Mouse (Mus musculus) lung, postnatal 0 days (tissue): ENCODE results near the gene Tsen34. TPM values are rescaled to one million over a fixed set of nuclear protein-coding genes. Genes with fewer than 3 reads are reported as not detected.

Experiments used
- ATAC-seq: fragments of 200-750 bp; cut with Nextera tagmentation; 2 replicates; pipeline ENCODE4 v1.8.0; 2017; ENCODE audit warnings: moderate library complexity
- DNase-seq: peaks from one replicate; pipeline ENCODE4 v3.0.0-alpha.2; 2016; ENCODE audit warnings: low spot score
- H3K27ac ChIP-seq: fragments of 300-500 bp; sonication (generic); 2 replicates; pipeline ENCODE4 v1.5.1; 2014; ENCODE audit warnings: antibody characterized with exemption, mild to moderate bottlenecking, low read length, mixed read lengths
- H3K27me3 ChIP-seq: fragments of 300-500 bp; sonication (generic); replicated peaks from 2 replicates; pipeline ENCODE4 v1.6.1; 2014; ENCODE audit warnings: low read length, mixed read lengths; ENCODE audit not compliant: insufficient read depth
- H3K36me3 ChIP-seq: fragments of 300-500 bp; sonication (generic); 2 replicates; pipeline ENCODE4 v1.6.1; 2014; ENCODE audit warnings: low read length, mixed read lengths; ENCODE audit not compliant: insufficient read depth
- H3K4me1 ChIP-seq: fragments of 300-500 bp; sonication (generic); 2 replicates; pipeline ENCODE4 v1.6.1; 2014; ENCODE audit warnings: antibody characterized with exemption, low read depth, low read length, mixed read lengths; ENCODE audit not compliant: insufficient read depth
- H3K4me2 ChIP-seq: fragments of 300-500 bp; sonication (generic); replicated peaks from 2 replicates; pipeline ENCODE4 v1.6.1; 2014; ENCODE audit warnings: low read depth, mild to moderate bottlenecking, low read length, moderate library complexity, mixed read lengths
- H3K4me3 ChIP-seq: fragments of 300-500 bp; sonication (generic); 2 replicates; pipeline ENCODE4 v1.5.1; 2014; ENCODE audit warnings: low read depth, low read length
- H3K9ac ChIP-seq: fragments of 300-500 bp; sonication (generic); replicated peaks from 2 replicates; pipeline ENCODE4 v1.6.1; 2014; ENCODE audit warnings: low read depth, mild to moderate bottlenecking
- H3K9me3 ChIP-seq: fragments of 300-500 bp; sonication (generic); 2 replicates; pipeline ENCODE4 v1.6.1; 2016; ENCODE audit warnings: low read length, mixed read lengths
- CTCF ChIP-seq: IDR thresholded peaks from 2 replicates; pipeline ENCODE4 v1.5.1; 2016; ENCODE audit warnings: antibody characterized with exemption, mild to moderate bottlenecking
- EP300 ChIP-seq: IDR thresholded peaks from 2 replicates; pipeline ENCODE4 v1.6.1; 2016; ENCODE audit warnings: antibody characterized with exemption, mild to moderate bottlenecking, control low read depth
- WGBS: fragments of 180-500 bp; shearing (Covaris S2); extraction: QIAGEN DNeasy Blood & Tissue Kit; methylation state at CpG from one replicate; pipeline ENCODE4 v1.1.7; 2014; 5-methylcytosine and 5-hydroxymethylcytosine counted together
- polyA plus RNA-seq: library from polyadenylated mRNA; unstranded; fragments of >200 nt; fragmentation: Nextera tagmentation; extraction: Ambion mirVana; gene quantifications from 2 replicates; pipeline ENCODE4 v1.2.1, GENCODE M21; 2015

Gene Tsen34
- polyA plus RNA-seq, 1 experiment from 2014 or later: 155 TPM

DNA sequence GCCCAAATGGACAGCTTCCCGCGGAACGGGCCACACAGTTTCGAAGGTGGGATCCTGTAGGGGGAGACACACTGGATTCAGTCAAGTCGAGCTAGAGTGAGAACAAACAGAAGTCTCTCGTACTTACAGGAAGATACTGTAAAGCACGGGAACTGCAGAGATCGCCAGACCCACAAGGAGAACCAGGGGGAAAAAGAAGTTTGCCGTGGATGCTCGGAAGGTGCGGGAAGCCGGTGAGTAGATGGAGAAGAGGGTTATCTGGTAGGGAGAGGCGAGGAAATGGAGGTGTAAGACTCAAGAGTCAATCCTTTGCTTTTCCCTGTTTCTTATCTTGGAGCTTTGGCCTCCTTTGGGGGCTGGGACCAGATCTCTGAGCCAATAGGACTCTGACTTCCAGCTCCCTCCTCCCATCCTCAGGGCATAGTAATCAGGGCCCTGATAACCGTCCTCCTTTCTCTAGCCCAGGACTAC, 25.7 kb upstream of the Tsen34 start:
- peak; percentile 39 for DNase-seq
- peaks cover 8% of the 10 kb centered on the region for H3K4me1 ChIP-seq
- no peaks in the 10 kb centered on the region for H3K36me3 ChIP-seq
- H3K4me2 ChIP-seq: peak overlapping the region; percentile 11; the same call in 1 of the 2 replicates
- ATAC-seq: no peak
- no peak overlapping the region for H3K27ac ChIP-seq
- 9% methylated on average over 14 of the region's 14 CpGs for WGBS
- no peaks in the 10 kb centered on the region for H3K27me3 ChIP-seq
- TF ChIP-seq CTCF (peak; percentile 50), EP300 (no peak)
- peak overlapping the region; percentile 11; the same call in 1 of the 2 replicates for H3K4me3 ChIP-seq
- H3K9me3 ChIP-seq: no peaks in the 10 kb centered on the region
- H3K9ac ChIP-seq: no peak overlapping the region

DNA sequence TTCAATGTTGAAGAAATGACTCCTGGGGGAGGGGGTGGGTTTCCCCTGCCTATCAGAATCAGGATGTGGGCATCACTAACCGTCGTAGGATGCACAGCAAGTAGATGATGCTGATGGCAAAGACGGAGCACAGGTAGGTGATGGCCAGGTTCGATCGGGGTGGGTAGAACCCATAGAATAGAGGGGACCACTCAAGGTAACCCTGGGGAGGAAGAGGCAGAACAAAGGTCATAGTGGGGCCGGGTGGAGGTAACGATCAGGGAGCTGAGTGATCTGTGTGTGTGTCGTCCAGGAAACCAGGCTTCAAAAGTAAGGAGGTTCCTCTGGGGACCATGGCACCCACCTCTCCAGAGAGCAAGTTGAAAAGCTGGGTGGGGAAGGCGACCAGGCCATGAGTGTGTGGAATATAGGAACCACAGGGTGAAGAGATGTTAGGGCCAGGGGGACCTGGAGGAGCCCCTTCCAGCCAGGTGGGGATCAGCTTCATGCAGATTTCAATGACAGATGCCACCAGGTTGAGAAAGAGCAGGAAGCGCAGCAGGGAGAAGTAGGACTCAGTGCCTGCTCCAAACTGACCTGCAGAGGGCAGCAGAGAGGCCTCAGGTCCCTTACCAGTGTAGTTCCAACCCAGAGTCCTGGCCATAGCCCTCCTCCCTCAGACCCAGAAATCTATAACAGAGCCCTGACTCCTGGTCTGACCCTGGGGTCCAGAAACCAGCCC, 18.0 kb upstream of the Tsen34 start:
- Histone ChIP-seq H3K27ac (no peak overlapping the region), H3K9me3 (no peaks in the 10 kb centered on the region), H3K36me3 (no peaks in the 10 kb centered on the region), H3K4me2 (no peak overlapping the region), H3K4me3 (no peak overlapping the region), H3K27me3 (no peaks in the 10 kb centered on the region), H3K4me1 (no peaks in the 10 kb centered on the region), H3K9ac (no peak overlapping the region)
- 68% methylated on average over 10 of the region's 10 CpGs for WGBS
- ATAC-seq (peak; percentile 82), DNase-seq (peak; percentile 89)
- peak; percentile 92 for TF ChIP-seq CTCF
- no peak for TF ChIP-seq EP300

DNA sequence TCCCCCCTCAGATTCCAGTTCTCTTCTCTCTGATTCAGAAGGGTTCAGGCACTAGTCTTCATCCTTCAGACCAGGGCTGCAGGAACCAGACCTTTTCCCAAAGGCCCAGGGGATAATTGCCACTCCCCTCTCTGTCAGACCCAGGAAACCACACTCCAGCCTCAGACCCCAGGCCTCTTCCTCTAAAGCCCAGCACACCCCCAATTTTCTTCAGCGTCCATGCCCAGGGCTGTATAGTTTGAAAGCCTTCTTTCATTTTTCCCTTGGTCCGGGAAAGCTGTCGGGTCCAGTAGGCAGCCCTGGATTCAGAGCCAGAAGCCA, 17.5 kb upstream of the Tsen34 start:
- WGBS: 78% methylated on average over 3 of the region's 3 CpGs
- H3K9me3 ChIP-seq: no peaks in the 10 kb centered on the region
- no peak overlapping the region for H3K4me3 ChIP-seq
- TF ChIP-seq EP300 (no peak), CTCF (no peak)
- H3K27me3 ChIP-seq: no peaks in the 10 kb centered on the region
- DNase-seq (no peak), ATAC-seq (no peak)
- H3K27ac ChIP-seq: no peak overlapping the region
- no peak overlapping the region for H3K4me2 ChIP-seq
- no peak overlapping the region for H3K9ac ChIP-seq
- H3K4me1 ChIP-seq: no peaks in the 10 kb centered on the region
- H3K36me3 ChIP-seq: no peaks in the 10 kb centered on the region

DNA sequence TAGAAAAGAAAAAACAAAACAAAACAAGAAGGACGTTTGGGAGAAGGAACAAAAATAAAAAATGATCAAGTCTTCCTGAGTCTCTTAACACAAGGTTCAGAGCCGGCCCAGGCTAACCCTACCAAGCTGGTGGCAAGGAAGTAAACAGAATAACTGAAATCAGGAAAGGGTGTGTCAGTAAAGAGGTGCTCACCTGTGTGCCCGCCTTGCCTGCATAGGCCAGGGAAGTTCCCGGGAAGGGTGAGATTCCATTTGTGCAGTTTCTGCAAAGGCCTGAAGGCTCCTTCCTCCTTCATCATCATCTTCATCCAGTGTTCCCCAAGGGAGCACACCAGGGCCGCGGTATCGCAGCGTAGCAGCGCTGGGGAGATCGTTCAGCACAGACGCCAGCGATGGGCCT, 16.3 kb upstream of the Tsen34 start:
- Histone ChIP-seq H3K36me3 (no peaks in the 10 kb centered on the region), H3K9ac (no peak overlapping the region; the same call in 1 of the 2 replicates), H3K4me2 (peak overlapping the region; percentile 48), H3K27me3 (no peaks in the 10 kb centered on the region), H3K4me3 (peak overlapping the region; percentile 25; the same call in 1 of the 2 replicates), H3K4me1 (no peaks in the 10 kb centered on the region), H3K27ac (peak overlapping the region; percentile 64; the same call in 1 of the 2 replicates), H3K9me3 (no peaks in the 10 kb centered on the region)
- peak; percentile 43; the same call in 1 of the 2 replicates for ATAC-seq
- TF ChIP-seq EP300 (no peak), CTCF (no peak)
- DNase-seq: peak; percentile 42
- 80% methylated on average over 12 of the region's 12 CpGs for WGBS

DNA sequence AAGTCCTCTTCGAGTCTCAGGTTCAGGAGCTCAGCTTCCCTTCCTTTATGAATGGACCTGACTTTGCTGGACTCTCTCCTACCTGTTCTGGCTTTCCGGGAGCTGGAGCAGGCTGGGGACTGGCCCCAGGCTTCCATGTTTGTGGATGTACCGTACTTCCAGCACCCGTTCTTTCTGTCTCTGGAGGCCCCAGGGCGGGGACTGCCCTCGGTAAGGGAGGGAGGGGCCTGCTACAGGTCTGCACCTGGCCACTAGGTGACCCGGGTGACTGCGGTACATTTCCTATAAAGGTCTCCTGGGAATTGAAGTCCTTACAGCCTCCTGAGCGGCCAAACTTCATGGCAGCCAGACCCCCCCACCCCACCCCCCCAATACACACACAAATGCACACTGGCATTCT, 15.3 kb upstream of the Tsen34 start, which contains the start of gene Tmc4:
TSS of gene Tmc4 (minus strand) at position 212 of the 400 bp plus-strand sequence.
- H3K27ac ChIP-seq: peak within 1 kb of the TSS; percentile 64; the same call in 1 of the 2 replicates
- 34% methylated on average over 9 of the region's 9 CpGs for WGBS
- no peaks in the 10 kb centered on the region for H3K4me1 ChIP-seq
- DNase-seq: peak; percentile 74
- H3K9me3 ChIP-seq: no peaks in the 10 kb centered on the region
- H3K9ac ChIP-seq: peak within 1 kb of the TSS; percentile 29
- no peaks in the 10 kb centered on the region for H3K27me3 ChIP-seq
- H3K4me2 ChIP-seq: peak within 1 kb of the TSS; percentile 48
- H3K4me3 ChIP-seq: peak within 1 kb of the TSS; percentile 25
- TF ChIP-seq CTCF: peak; percentile 48
- no peak for TF ChIP-seq EP300
- peak; percentile 85 for ATAC-seq
- H3K36me3 ChIP-seq: no peaks in the 10 kb centered on the region

DNA sequence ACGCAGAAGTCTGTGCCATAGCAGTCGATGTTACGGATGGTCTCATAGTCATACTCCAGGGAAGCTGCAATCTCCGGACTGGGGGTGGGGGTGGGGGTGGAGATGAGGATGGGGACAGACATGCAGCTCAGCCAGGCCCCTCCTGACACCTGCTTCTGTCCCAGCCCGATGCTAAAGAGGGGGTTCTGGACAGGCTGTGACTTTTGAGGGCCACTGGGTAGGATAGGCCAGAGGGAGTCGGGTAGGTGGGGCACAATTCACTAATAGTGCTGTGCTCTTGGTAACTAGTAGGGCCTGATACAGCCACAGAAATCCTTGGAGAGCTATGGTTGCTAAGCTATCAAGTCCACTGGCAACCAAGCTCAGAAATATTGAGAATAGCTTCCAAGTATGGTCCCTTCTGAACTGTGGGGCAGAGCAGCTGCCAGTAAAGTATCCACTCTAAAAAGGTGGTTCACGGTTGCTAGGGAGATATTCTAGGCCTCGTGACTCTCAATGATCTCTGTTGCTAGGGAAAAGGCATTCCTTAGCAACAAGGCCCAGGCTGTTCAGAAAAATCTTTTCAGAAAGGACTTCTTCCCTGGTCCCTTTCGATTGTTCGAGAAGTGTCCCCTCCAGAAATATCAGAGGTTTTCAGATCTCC, 8.6 kb upstream of the Tsen34 start:
- Histone ChIP-seq H3K9me3 (no peaks in the 10 kb centered on the region), H3K27me3 (no peaks in the 10 kb centered on the region), H3K27ac (no peak overlapping the region), H3K9ac (no peak overlapping the region), H3K36me3 (0 out of 2 replicates have a peak, but pooled peaks cover 5% of the 10 kb centered on the region), H3K4me3 (no peak overlapping the region), H3K4me2 (no peak overlapping the region), H3K4me1 (no peaks in the 10 kb centered on the region)
- WGBS: 72% methylated on average over 10 of the region's 10 CpGs
- TF ChIP-seq CTCF (no peak), EP300 (no peak)
- DNase-seq (no peak), ATAC-seq (no peak)
